Mouse (Mus musculus) cerebellum, adult (tissue): ENCODE results near the gene Akt1.

ENCODE experiments used
- ATAC-seq: cut with Nextera tagmentation; 2 replicates; pipeline ENCODE4 v1.9.2; 2017; ENCODE audit warnings: mild to moderate bottlenecking, moderate library complexity, mixed read lengths; ENCODE audit not compliant: insufficient number of reproducible peaks, low FRiP score, low TSS enrichment

The Akt1 gene

GRCm38 (mm10) chr12:112604709-112605649 is 69.7 kb downstream of the Akt1 start:
- no peak for ATAC-seq

DNA sequence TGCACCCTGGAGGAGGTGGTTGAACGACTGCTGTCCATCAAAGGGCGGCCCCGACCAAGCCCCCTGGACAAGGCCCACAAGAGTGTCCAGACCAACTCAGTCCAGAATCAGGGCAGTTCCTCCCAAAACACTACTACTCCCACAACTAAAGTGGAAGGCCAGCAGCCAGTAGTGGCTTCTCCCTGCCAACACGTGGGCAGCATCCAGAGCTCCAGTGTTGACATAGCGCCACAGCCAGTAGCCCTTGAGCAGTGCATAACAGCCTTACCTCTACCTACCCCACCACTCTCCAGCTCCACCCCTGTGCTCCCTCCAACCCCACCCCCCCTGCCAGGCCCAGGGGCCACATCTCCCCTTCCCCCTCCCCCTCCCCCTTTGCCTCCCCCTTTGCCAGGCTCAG is 70.7 kb downstream of the Akt1 start:
- no peak for ATAC-seq
